Mouse (Mus musculus): ENCODE measurements around the gene Ramp1.

DNA sequence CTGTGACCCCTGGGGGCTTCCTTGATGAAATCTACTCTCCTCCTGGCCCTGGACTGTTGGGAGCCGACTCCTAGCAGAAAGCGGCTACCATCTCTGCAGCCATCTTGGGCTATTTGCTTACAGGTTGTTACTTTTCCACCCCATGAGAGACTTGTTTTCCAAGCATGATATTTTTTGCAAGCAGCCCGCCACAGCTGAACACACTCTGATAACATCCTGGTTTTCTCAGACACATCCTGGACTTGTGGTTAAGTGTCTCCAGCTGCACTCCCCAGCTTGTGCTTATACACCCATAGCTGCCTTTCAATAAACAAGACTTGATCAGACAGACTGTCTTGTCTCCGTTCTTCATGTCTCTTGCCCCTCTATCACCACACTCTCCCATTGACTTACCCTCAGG is 61.6 kb downstream of the Ramp1 start:
- TF ChIP-seq ZC3H11A (IDR thresholded peaks at IDR 0.05; ENCODE audit: borderline replicate concordance, low read depth, low read length), result no peak
- TF ChIP-seq ZNF384 (IDR thresholded peaks at IDR 0.05; ENCODE audit: low read depth, low read length), result no peak

Measured in ES-E14 (cell line).